Mouse (Mus musculus) kidney, postnatal 14 days (tissue): ENCODE results near the gene Zfp800.

Experiments used
- DNase-seq: peaks from one replicate; pipeline ENCODE4 v3.0.0; 2022; ENCODE audit warnings: mixed read lengths

Gene Zfp800

GRCm38 (mm10) chr6:28308929-28309328, 88.9 kb downstream of the Zfp800 start:
- no peak for DNase-seq

DNA sequence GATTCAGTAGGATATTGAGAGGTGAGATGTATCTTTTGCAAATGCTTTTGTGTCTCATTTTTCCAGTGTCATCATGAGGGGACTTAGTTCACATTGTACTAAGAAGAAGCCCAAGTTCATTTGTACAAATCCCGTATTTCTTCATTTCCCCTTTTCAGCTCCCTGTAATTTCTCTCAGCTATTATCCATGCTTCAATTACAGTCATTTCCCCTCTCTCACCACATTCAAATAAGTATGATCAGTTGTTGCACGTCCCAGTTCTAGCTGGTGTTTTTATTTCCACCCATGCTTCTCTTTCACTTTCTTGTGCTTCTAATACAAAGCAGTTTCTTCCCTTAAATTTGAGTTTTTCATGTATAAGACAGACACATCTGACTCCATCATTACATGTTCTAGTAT, 91.1 kb downstream of the Zfp800 start:
- DNase-seq: no peak

- no peak for DNase-seq
These were observed 101.5 kb downstream of the Zfp800 start for GRCm38 (mm10) chr6:28296306-28296705.

DNA sequence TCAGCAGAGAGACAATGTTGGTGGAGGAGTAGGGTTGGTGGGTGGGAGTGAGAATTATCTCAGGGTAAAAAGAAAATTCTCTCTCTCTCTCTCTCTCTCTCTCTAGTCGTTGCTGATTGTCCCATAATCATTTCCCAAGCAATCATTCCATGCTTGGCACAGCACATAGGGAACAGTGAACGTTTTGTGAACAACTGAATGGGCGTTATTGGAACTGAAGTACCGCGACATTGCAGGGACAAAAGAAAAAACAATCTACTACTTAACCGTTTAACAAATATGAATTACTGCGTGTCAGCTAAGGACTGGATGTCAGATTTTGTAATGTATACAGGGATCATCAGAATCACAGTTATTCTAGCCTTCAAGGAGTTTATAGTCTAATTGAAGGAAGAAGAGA, 102.2 kb downstream of the Zfp800 start:
- DNase-seq: no peak

DNA sequence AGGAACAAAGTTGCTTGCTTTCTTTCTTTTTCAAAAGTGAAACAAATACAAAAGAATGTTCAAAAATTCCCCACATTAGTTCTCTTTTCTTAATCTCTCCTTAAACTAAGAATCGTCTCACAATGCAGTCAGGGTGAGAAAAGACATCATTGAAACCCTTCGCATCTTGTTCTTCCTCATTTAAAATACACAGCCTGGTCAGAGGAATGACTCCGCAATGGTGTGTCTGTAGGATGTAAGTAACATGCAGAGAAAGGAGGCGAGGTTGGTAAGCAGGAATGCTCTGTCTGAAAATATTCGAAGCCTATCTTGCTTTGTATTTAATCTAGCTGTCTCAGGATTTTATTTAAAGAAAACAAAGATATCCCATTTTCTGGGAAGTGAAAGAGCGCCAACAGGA, 105.0 kb downstream of the Zfp800 start:
- no peak for DNase-seq

DNA sequence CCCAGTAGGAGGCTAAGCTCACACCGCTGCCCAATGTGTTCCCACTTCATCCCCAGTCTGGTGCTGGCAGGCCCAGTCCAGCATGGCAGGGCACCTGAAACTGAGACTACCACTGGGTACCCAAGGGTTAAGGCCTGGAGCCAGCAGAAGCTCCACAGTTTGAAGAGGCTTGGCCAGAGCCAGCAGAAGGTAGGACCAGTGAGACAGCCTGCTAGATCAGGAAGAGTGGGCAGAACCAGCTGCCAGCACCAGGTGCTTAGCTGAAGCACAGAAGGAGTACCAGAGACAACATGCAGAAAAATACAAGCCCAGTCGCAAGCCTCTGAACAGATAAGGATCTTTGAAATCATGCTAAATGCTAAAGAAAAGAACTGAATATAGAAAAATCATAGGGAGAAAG, 117.9 kb downstream of the Zfp800 start:
- DNase-seq: no peak

GRCm38 (mm10) chr6:28262198-28262621, 135.6 kb downstream of the Zfp800 start:
- DNase-seq: no peak

GRCm38 (mm10) chr6:28261307-28262197, 136.3 kb downstream of the Zfp800 start:
- peak; percentile 94 for DNase-seq

GRCm38 (mm10) chr6:28260425-28261191, 137.2 kb downstream of the Zfp800 start:
- peak; percentile 47 for DNase-seq

DNA sequence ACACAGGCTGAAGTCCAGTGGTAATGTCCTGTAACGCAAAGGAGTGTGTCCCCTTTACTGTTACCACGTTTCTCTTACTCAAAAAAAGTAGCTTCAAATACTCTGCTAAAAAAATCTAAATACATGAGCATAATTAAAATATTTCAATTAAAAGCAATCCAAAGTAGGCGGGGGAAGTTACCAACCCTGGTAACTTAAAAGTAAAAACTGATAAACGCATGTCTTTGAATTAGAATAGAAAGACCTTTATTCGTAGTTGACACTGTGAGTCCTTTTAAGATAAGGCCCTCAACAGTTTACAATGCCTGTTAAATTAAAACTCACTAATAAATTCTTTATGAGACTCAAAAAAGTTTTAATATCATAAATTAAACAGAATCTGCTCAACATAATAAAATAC, 138.1 kb downstream of the Zfp800 start:
- no peak for DNase-seq

- DNase-seq: no peak
These were observed 139.4 kb downstream of the Zfp800 start for GRCm38 (mm10) chr6:28258440-28258839.

GRCm38 (mm10) chr6:28257772-28258171, 140.0 kb downstream of the Zfp800 start:
- no peak for DNase-seq

GRCm38 (mm10) chr6:28252790-28253189, 145.0 kb downstream of the Zfp800 start:
- DNase-seq: no peak

GRCm38 (mm10) chr6:28248211-28248610, 149.6 kb downstream of the Zfp800 start:
- DNase-seq: no peak

DNA sequence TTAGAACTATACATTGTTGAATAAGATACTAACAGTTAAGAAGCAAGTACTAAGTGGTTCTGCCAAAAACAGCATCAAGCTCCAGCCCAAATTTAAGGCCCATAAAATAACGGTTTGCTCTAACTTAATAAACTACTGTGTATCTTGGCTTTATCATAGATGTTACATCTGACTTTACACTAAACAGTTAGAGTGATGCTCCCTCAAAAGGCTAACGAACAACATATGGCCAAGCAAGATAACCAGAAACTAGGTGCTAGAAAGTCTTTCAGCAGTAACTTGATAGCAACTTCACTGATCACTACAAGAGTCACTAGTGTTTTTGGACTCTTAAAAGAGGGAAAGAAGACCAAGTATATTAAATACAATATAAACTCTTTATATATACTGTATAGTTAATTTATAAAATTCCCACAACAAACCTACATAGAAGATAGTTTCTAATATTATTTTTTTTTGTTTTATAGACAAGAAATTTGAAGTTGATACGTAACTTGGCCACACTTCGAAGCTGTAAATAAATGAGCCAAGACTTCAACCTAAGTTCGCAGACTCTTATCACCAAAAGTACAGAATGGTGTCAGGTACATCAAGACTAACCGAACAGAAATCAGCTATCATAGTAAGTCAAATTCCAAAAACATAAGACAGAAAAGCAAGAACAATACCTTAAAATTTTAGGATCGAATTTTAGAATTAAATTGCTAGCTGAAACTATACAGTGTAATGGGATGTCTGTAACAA, 165.0 kb downstream of the Zfp800 start:
- no peak for DNase-seq

DNA sequence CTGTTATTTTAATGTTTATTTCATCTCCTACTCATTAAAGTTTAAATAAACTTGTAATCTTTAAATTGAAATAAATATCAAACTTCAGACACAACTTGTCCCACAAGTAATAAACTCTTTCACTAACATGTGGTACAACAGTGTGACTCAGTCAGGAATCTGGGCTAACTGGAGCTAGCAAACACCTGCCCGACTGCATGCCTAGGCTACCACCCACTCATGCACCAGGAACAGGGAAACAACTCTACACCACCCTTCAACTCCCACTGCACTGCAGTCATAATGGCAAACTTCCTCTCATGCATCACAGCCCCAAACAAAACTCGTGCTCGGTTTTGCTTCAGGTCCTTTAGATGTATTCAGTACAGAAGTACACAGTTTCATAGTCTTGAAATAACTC, 169.7 kb downstream of the Zfp800 start:
- DNase-seq: no peak

DNA sequence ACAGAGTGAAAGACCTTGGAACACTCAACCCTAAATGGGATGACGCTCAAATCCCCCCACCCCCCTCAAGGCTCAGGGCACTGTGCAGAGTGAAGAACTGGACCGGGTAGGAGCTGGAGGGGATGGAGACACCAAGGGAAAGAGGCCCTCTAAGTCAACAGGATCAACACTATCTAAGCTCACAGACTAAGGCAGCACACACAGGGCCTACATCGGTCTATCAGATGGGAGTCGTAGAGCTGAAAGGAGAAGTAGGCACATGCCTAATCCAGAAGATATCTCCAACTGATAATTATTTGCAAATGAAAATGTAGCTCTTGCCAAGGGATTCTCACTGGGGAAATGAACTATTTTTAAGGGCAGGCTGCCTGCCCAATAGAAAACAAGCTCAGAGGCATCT, 176.8 kb downstream of the Zfp800 start:
- DNase-seq: no peak

- no peak for DNase-seq
These were observed 179.4 kb downstream of the Zfp800 start for GRCm38 (mm10) chr6:28218386-28218785.

GRCm38 (mm10) chr6:28215268-28215954, 182.4 kb downstream of the Zfp800 start:
- peak; percentile 82 for DNase-seq

DNA sequence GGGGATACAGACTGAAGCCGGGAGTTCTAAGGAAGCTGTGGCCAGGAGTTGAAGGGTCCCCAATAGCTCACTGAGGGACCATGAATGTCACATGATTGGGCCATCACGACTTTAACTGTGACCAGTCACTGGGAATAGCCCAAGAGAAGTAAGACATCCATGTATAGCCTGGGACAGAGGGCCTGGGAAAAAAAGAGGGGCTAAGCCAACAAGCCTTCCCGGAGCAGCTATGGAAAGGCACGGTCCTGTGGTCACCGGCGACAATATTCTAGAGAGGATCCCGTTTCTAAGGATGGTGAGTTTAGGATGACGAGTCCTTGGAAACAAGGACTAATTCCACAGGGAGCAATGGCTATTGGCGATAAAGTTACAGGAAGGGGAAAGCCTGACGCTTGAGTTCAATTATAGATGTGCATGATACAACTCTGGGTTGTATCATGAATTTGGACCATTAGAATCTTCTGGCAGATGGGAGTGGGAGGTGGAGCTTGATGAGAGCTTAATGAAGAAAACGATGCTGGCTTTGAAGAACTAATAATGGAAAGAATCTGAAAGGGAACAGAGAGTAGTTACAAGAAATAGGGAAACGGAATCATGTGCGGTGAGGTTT, 183.0 kb downstream of the Zfp800 start:
- no peak for DNase-seq

- no peak for DNase-seq
These were observed 194.4 kb downstream of the Zfp800 start for GRCm38 (mm10) chr6:28203454-28203853.

DNA sequence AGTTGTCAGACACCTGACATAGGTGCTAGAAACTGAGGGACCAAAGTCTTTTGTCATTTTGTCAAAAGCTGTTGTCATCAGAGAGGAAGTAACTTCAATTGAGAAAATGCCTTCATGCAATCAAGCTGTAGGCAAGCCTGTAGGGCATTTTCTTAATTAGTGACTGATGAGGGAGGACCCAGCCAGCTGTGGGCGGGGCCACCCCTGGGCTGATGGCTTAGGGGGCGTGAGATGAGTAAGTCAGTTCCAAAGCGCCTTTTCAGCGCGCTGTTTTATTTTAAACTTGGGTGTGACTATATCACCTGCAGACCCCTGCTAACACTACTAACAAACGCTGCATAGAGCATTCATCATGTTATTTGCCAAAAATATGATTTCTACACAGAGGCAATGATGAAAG, 195.0 kb downstream of the Zfp800 start:
- DNase-seq: no peak
